Mouse (Mus musculus) large intestine, adult 2 months (tissue): ENCODE data around the gene Slc38a3. TPM values are rescaled to one million over a fixed set of nuclear protein-coding genes. Genes with fewer than 3 reads are reported as not detected.

Source experiments
- DNase-seq: peaks from one replicate; pipeline ENCODE4 v3.0.0-alpha.2; 2012; ENCODE audit warnings: low read depth, low spot score
- WGBS: fragments of 180-500 bp; shearing (Covaris S2); methylation state at CpG from one replicate; pipeline ENCODE4 v1.1.7; 2018; 5-methylcytosine and 5-hydroxymethylcytosine counted together
- polyA plus RNA-seq: library from polyadenylated mRNA; depleted of rRNA; stranded (reverse); fragments of >200 nt; gene quantifications from 2 replicates; pipeline ENCODE4 v1.2.3, GENCODE M21; 2012; rRNA removed

Slc38a3 gene
- polyA plus RNA-seq, 1 experiment, result 1.5 TPM

GRCm38 (mm10) chr9:107606591-107606990, 62.7 kb downstream of the Slc38a3 start:
- DNase-seq, result no peak
- WGBS, result 22% methylated on average over 9 of the region's 9 CpGs

GRCm38 (mm10) chr9:107605041-107605661, 64.2 kb downstream of the Slc38a3 start:
- 17% methylated on average over 23 of the region's 23 CpGs for WGBS
- DNase-seq, result no peak

DNA sequence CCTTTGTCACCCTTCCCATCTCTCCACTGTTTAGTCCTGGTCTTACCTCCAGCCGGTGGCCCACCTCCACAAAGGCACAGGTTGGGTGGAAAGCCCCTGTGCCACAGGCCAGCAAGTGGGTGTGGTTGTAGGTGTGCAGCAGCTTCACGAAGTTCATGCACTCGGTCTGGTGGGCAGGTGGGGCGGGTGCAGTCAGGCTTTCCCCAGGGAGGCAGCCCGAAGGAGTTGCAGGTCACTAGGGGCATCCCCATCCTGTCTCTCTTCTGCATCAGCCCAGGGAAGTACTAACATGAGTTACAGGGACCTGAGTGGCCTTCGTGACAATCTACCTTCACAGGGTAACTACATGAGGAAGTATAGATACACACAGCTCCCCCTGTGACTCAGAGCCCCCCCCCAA, 66.1 kb downstream of the Slc38a3 start:
- no peak for DNase-seq

DNA sequence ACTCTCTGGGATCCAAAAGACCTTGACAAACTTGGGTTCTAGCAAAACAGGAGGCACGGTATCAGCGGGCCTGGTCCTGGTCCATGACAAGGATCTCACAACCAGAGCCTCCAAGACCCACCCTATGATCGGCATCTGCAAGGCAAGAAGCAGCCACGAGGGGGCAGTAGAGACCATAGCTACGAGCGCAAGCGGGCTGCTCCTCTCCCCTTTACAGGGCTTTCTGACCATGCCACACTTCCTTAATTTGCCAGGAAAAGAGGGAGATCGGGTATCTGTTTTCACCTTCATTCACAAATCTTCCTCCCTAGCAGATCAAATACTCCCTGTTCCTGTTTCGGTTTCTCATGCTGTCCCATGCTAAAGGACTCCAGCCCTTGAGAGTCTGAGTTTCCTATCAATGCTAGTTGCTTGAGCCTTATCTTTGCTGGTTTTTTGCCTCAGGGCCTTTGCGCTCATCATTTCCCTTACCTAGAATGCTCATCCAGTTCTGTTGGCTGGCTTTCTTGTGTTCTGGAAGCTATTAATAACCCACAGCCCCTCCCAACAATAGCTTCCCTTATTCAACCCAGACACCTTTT, 67.2 kb downstream of the Slc38a3 start:
- DNase-seq, result no peak
- 9% methylated on average over 10 of the region's 10 CpGs for WGBS

More for the DNA sequence above, 66.1 kb downstream of the Slc38a3 start:
- 54% methylated on average over 6 of the region's 6 CpGs for WGBS

- 83% methylated on average over 11 of the region's 11 CpGs for WGBS
- DNase-seq, result no peak
Measured at GRCm38 (mm10) chr9:107601275-107601674, 68.1 kb downstream of the Slc38a3 start.

GRCm38 (mm10) chr9:107600745-107601144, 68.6 kb downstream of the Slc38a3 start:
- DNase-seq, result no peak
- WGBS, result 72% methylated on average over 12 of the region's 12 CpGs

Other genes with a start within 250 kb of the Slc38a3 start
- 48.8 and 55.0 TPM in 2 replicates for gene Tmem115, start 135.6 kb downstream of the Slc38a3 start, polyA plus RNA-seq
- gene Cyb561d2, start 127.3 kb downstream of the Slc38a3 start, polyA plus RNA-seq, result 42.8 and 43.7 TPM in 2 replicates
- 27.7 and 31.6 TPM in 2 replicates for gene Nprl2, start 127.3 kb downstream of the Slc38a3 start, polyA plus RNA-seq
- 0.29 and 0.40 TPM in 2 replicates for gene Zmynd10, start 122.2 kb downstream of the Slc38a3 start, polyA plus RNA-seq
- gene Rassf1, start 118.0 kb downstream of the Slc38a3 start, polyA plus RNA-seq, result 28.6 and 37.1 TPM in 2 replicates
- gene Tusc2, start 106.3 kb downstream of the Slc38a3 start, polyA plus RNA-seq, result 45.2 and 46.3 TPM in 2 replicates
- gene Hyal2, start 101.6 kb downstream of the Slc38a3 start, polyA plus RNA-seq, result 76.1 and 127 TPM in 2 replicates
- gene Hyal1, start 92.6 kb downstream of the Slc38a3 start, polyA plus RNA-seq, result 1.7 and 4.5 TPM in 2 replicates
- 19.0 and 29.1 TPM in 2 replicates for gene Naa80, start 90.6 kb downstream of the Slc38a3 start, polyA plus RNA-seq
- 0.36 and 0.57 TPM in 2 replicates for gene Hyal3, start 88.7 kb downstream of the Slc38a3 start, polyA plus RNA-seq
- 60.1 and 74.4 TPM in 2 replicates for gene Ifrd2, start 81.9 kb downstream of the Slc38a3 start, polyA plus RNA-seq
- 38.6 and 47.6 TPM in 2 replicates for gene Sema3b, start 60.3 kb downstream of the Slc38a3 start, polyA plus RNA-seq
- gene Gnai2, start 34.2 kb downstream of the Slc38a3 start, polyA plus RNA-seq, result 470 and 526 TPM in 2 replicates
- 0.35 and 0.55 TPM in 2 replicates for gene Gnat1, start 10.2 kb upstream of the Slc38a3 start, polyA plus RNA-seq
- gene Sema3f, start 40.9 kb upstream of the Slc38a3 start, polyA plus RNA-seq, result 14.1 and 20.1 TPM in 2 replicates
- gene Rbm5, start 101.5 kb upstream of the Slc38a3 start, polyA plus RNA-seq, result 37.9 and 62.1 TPM in 2 replicates
- 19.0 and 24.5 TPM in 2 replicates for gene Rbm6, start 203.7 kb upstream of the Slc38a3 start, polyA plus RNA-seq
- 67.5 and 92.5 TPM in 2 replicates for gene Mon1a, start 218.6 kb upstream of the Slc38a3 start, polyA plus RNA-seq
- 77.1 and 101 TPM in 2 replicates for gene Mst1r, start 237.3 kb upstream of the Slc38a3 start, polyA plus RNA-seq